Mouse (Mus musculus) B cell, adult 2 months (primary cell): ENCODE measurements around the gene Cep164.
"Not testable (repeated sequence)": the region's sequence is repeated elsewhere in the genome, so short reads cannot be mapped to it uniquely, and the experiment has no call there.

Experiments
- DNase-seq, 2 experiments: peaks; one replicate each; pipeline ENCODE4 v3.0.0; 2022

Cep164 gene

DNA sequence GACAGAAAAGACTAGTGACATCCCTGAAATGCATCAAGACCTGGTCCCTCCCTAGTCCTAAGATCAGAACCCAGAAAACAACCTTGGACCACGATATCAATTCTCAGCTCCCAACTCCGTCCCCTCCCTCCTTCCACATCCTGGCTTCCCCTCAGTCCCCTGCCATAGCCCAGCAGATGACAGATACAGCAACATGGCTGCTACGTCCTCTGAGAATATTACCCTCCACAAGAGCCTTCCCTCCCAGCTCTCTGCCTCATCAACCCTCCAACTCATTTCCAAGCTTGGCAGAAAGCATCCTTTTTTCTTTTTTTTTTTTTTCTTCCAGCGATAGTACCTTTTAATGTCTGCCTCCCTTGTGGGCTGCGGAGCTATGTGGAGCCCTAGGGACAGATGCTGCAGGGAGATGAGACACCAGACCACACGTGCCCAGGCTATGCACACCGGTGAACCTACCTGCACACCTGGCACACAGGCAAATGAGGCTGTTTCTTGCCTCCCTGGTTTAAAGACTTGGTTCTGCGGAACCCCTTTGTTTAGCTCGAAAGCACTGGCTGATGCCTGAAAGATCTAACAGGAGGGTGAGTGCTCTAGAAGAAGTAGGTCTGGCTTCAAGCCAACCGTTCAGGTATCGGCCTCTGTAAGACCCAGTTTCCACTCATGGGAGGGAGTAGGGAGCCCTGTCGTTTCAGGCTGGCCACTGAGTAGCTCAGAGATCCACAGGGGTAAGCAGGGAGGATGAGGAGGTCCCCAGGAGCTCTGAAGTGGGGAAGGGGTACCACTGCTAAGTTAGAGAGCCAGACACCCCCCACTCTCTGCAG lies 45.0 kb downstream of the Cep164 start:
- no peak for DNase-seq

- DNase-seq = no peak
Observed at GRCm38 (mm10) chr9:45779201-45779600, 49.3 kb downstream of the Cep164 start.

DNA sequence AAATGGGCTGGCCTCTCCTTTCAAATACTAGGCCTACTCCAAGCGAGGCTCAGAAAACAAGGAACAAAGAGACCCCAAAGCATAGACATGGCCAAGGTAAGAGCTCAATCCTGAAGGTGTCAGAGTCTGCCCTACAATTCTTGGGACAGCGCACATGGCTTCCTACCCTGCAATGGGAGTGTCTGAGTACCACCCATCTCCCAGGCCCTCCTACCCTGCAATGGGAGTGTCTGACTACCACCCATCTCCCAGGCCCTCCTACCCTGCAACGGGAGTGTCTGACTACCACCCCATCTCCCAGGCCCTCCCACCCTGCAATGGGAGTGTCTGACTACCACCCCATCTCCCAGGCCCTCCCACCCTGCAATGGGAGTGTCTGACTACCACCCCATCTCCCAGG lies 52.3 kb downstream of the Cep164 start:
- not testable (repeated sequence) for DNase-seq

DNA sequence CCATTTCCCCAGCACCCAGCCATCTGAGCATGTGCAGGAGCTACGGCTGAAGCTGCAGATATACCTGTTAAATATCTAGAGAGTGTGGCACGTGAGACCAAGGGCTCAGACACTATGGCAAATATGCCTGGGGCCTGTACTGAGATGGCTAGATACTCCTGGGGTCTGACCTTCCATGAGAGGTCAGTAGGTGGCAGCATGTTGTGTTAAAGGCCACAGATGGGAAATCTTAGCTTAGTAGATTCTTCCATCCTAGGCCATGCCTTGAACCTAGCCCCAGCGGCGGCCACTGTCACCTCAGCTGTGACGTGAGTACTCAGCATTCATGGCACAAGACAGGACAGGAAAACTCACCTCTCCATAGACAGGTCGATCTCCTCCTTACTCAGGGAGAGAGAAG lies 54.4 kb downstream of the Cep164 start:
- DNase-seq = no peak

DNA sequence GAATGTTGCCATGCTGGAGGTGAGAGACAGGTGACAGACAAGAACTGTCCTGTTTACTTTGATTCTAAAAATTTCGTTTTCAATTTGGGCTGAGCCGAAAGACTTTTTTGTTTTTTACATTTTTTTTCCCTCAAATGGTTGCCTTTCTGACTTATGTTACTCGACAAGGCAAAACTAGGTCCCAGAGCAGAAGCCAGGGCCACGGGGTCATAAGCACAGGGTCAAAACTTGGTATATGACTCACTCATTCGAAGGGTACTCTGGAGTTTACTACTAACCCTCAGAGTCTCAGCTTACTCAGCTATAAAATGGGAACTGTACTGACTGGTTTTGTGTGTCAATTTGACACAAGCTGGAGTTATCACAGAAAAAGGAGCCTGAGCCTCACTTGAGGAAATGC lies 58.9 kb downstream of the Cep164 start:
- no peak for DNase-seq

DNA sequence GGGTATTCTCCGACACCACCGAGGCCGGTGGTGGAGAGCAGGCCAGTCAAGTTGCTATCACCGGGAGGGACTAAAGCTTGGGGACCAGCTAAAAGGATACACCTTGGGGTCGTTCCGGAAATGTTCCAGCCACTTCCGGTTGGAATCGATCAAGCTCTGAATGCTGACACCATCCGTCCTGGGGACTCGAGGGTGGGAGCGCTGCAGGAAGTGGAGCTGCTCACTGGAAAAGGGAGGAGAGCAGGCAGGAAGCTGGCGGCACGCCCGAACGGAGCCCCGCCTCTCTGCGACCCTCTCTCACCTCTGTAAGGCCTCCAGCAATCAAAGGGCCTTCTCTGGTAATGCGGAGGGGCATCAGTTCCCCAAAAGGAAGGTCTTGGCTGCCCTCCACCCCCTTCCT lies 60.1 kb downstream of the Cep164 start:
- no peak for DNase-seq

- no peak for DNase-seq
Observed at GRCm38 (mm10) chr9:45767155-45767554, 61.3 kb downstream of the Cep164 start.

GRCm38 (mm10) chr9:45766195-45766594 lies 62.3 kb downstream of the Cep164 start:
- DNase-seq = no peak

DNA sequence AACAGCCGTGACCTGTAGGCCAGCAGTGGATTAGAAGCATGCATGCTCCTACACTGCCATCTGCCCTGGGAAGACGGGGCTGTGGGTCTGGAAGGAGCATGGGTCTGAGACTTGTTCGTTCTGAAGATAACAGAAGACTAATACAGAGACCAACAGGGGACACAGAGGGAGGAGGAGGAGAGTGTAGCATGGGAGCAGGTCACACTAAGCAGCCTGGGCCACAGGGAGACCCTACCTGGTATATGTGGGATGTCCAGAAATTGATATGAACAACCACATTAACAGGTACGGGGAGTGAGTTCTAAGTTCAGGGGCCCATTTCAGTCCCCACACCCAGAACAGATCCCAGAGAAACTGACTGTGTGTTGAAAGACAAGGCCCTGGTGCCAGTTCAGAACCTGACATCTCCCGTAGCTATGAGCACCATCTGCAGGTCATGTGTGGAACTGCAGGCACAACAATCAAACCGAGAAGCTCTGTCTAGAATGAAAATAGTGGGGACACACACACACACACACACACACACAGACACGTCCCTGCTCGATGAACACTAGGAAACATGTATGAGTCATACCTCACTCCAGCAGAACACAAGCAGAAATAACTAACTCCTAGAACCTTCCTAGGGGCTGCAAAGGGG lies 73.9 kb downstream of the Cep164 start:
- peak; percentile 56 to 58 for DNase-seq

GRCm38 (mm10) chr9:45749917-45750316 lies 78.6 kb downstream of the Cep164 start:
- DNase-seq = no peak

- DNase-seq = no peak
Observed at GRCm38 (mm10) chr9:45745451-45745850, 83.0 kb downstream of the Cep164 start.

GRCm38 (mm10) chr9:45740584-45740980 lies 87.9 kb downstream of the Cep164 start:
- no peak for DNase-seq

GRCm38 (mm10) chr9:45739702-45740583 lies 88.5 kb downstream of the Cep164 start:
- DNase-seq = no peak

DNA sequence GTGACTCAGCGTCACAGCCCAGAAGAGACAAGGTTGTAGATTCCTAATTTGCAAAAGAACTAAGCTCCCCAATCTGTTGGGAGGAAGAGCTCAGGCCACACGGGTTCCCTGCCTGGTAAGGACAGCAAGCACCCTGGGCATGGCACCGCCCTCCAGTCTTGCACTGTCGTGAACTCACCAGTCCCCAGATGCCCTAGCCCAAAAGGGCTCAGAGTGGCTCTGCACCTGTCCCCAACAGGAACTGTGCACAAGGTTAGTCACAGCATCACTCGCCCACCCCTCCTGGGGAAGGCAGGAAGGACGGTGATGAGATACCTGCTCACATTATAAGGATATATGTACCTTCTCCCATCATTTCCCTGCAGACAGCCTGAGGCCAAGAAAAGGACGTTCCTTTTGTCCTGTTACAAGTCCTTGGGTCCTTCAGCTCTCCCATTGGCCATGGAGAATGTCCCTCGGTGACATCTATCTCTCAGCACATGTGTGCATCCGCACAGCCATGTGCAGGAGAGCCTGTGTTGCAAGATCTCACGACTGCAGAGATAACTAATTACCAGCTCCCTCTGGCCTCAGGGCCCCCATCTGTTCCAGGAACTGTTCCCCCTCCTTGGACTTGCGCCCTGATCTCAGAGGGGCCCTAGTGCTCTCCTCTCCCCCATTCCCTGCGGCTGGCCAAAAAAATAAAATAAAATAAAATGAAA lies 89.3 kb downstream of the Cep164 start:
- no peak for DNase-seq

GRCm38 (mm10) chr9:45733246-45733645 lies 95.2 kb downstream of the Cep164 start:
- DNase-seq = no peak

DNA sequence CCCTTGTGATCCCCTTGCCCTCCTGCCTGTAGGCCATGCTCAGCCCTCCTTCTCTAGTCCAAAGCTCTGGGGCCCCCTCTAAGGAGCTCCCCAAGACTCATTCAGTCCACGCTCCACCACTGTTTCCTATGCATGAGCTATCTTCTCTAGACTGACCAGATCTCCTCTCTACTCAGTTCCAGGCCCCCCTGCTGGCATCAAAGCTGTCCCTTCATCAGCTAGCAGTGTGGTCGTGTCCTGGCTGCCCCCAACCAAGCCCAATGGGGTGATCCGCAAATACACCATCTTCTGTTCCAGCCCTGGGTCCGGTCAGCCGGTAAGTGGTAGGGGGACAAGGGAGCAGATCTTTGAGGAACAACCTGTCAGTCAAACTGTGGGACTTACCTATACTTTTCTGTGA lies 96.6 kb downstream of the Cep164 start:
- DNase-seq = no peak

- no peak for DNase-seq
Observed at GRCm38 (mm10) chr9:45719997-45720396, 108.5 kb downstream of the Cep164 start.
